Mouse (Mus musculus): ENCODE data around the gene Cspg4.
"Not testable (repeated sequence)": the region's sequence is repeated elsewhere in the genome, so short reads cannot be mapped to it uniquely, and the experiment has no call there.

Cspg4 gene

DNA sequence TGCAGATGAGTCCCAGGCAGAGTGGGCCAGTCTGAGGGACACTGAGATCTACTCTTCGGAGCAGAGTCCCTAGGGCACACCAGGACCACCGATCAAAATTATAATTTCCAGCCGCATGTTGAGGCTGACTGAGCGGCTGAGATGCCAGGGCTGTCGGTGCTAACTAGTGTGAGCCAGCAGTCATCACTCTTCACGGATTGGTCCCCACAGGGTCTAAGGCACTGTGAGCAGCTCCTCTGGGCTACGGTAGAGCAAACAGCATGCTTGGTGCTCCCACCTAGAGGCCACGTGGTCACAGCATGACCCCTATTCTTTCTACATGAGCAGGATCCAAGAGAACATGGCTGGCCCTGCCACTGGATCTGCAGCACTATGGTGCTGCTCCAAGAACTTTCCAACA, 28.5 kb downstream of the Cspg4 start:
- DNase-seq, result no peak

DNA sequence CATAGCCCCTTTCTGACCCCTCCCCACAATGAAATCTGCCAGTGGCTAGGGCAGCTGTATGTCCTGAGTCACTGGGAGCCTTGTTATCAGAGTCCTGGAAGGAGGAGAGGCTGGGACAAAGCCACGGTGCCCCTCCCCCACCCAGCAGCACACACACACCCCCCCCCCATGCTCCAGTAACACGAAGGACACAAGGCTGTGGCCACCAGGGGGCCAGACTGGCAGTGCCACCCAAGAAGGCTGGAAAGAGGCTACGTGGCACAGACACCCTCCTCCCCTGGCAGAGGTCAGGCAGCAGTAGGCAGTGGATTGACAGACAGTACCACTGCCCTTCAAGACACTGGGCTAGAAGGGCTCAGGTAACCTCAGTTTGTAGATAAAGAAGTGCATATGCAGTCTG, 29.2 kb downstream of the Cspg4 start:
- DNase-seq, result peak in 1 of 2 experiments; percentile 50

DNA sequence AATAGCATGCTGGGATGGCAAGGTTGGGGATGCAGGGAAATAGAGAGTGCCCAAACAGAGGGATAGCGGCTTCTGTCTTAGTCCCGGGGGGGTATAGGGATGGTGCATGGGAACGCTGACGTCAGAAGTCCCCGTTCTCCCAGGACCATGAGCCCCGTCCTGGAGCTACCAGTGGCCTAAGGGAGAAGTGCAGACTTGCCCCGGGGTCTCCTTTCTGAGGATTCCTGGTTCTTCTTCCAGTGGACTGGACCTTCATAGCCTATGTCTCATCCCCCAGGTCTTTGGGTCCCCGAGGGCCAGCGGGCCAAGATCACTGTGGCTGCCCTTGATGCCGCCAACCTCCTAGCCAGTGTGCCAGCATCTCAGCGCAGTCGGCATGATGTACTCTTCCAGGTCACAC, 31.9 kb downstream of the Cspg4 start:
- no peak for DNase-seq

DNA sequence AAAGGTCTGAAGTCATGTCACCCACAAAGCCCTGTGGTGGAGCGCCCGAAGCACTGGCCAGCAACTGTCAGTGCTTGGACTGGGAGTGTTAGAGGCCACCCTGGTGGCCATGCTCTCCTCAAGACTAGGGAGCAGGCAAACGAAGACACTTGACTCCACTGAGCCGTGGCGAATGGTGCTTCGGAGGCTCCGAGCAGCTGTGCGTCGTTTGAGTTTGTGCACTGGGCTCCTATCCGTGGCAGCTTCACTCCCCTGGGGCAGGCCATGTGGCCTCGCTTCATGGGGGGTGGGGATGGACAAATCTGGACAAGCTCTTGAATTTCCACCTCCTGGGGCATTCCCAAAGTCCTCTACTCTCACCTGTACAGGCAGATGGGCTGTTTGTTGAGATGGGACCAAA, 34.6 kb downstream of the Cspg4 start:
- DNase-seq, result no peak

DNA sequence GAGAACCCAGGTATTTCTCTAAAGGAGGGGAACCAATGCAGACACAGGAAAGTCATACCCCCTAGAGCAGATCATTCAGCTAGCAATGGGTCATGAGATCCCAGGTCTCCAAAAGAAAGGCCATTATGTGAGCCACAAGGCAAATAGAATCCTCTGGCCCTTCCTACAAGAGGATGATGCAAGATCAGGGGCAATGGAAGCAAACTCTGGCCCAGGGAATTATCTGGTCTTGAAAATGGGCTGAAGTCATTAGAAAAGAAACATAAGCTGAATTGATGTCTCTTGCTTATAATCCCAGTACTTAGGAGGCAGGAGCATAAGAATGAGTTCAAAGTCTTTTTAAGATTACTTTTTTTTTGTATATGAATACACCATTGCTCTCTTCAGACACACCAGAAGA, 35.2 kb downstream of the Cspg4 start:
- no peak for DNase-seq

DNA sequence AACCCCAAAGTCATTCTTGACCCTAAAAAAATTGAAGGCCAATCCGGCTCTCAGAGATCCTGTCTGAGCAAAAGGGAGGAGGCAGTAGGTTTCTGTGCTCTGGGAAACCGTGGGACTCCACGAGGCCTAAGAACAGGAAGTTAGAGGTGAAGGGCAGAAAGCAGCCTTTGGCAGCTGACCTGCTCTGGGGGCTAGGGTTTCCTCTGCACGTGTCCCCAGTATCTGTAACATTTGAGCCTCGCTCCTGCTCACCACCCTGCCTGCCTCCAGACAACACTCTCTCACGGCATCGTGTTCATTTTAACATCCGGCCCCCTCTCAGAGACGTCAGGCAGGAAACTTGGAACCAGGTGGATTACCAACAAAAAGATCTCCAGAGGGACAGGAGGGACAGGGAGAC, 35.7 kb downstream of the Cspg4 start:
- no peak for DNase-seq

DNA sequence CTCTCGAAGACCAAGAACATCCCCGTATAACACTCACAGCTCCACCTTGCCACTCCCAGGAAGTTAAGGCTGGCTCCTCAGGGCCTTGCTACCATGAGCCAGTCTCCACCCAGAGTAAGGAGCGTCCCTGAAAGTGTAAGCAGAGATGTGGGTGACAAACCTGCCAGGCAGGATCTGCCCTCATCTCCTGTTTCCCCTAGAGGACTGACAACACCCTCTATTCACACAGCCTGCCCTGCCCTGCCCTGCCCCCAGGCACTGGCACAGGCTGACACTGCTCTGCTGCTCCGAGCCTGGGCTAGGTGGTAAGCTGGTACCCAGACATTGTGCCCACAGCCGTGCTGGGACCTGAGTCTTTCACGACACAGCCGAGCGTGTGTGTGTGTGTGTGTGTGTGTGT, 36.4 kb downstream of the Cspg4 start:
- DNase-seq, result peak; percentile 61 to 75

DNA sequence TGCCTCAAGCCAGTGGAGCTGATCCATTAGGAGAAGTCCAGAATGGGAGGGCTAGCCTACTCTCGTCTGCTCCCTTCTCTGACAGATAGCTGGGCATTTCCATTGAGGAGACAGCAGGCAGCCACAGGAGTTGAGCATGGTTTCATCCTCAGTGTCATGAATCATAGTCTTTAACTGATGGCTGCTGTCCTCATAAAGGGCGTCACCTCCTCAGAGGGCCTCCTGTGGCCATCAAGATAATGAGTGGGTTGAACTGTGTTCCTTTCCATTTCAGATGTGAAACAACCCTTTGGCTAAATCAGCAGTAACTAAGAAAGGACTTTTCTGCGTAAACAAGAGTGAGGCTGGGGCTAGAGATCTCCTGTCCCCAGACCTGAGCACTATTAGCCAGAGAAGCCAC, 38.8 kb downstream of the Cspg4 start:
- no peak for DNase-seq

DNA sequence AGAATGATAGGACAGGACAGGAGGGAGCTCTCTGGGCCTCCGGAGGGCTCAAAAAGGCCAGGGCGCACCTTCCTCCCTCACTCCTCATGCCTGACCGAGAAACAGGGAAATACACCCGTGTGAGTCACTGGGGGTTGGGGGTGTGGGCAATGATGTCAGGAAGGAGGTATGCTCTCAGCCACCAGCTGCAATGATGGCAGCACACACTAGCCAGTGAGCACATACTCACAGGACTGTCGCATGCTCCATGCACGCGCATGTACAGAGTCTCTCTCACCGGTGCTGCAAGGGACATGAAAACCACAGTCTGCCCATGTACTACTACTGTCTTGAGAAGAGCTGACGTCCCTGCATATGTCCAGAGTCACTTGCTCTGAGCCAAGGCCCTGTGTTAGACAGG, 42.7 kb downstream of the Cspg4 start:
- no peak for DNase-seq

DNA sequence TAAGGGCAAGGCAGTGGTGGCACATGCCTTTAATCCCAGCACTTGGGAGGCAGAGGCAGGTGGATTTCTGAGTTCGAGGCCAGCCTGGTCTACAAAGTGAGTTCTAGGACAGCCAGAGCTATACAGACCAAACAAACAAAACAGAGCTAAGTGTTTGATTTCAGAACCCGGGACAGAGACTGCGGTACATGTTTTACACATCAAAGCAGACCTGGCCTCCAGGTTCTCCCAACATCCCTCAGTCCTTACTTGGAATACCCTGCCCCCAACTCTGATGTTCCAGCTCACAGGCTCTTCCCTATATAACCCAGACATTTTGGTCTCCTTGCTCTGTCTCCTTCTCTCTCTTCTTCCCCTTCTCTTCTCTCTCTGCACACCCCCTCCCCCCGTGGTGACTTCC, 45.2 kb downstream of the Cspg4 start:
- DNase-seq, result not testable (repeated sequence)

DNA sequence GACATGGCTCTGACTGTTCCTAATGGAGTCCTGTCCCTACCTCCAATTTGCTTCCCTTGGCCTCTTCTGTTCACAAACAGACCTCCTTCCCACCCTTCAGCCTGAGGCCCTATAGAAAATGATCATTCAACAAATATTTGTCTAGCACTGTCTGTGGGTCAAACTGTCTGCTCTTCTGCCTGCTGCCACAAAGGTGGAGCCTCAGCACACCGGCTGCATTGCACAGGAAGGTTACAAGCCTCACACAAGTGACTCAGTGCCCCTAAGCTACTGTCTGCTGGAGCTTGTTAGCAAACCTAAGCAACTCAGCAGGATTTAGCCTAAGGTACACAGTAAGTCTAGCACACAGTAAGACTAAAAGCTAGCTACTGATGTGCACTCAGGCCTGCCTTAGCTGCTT, 46.2 kb downstream of the Cspg4 start:
- DNase-seq, result no peak

DNA sequence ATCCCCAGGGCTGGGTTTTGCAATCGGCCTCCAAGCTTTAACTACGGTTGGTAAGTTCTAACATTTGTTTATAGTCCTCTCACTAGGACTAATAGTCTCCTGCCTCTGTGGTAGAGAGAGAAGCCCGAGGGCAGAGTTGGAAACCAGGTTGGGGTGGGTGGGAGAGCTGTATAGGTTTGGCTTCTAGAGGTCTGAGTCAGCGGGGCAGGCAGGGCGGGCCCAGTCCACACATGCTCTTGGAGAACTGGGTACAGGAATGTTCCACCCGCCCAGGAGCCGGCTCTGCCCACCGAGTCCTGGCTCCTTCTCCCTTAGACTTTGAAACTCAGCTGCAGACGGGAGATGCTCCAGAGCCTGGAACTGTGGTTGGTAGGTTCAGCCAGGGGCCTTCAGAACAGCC, 49.2 kb downstream of the Cspg4 start:
- peak in 1 of 2 experiments; percentile 28 for DNase-seq

DNA sequence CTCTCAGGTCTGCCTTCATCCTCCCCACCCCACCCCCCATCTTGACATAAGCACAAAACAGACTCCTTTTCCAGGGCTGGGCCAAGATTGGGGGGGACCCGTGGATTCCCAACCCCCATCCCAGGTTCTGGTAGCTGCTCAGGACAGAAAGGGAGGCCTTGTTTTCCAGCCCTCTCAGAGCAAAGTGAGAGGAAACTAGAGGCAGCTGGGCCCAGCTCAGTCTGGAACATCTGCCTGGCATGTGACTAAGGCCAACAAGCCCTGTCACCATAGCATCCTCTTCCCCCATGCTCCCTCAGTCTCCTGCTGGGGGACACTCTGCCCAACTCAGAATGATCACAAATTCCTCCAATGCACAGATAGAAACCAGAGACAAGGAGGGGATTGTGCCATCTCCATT, 50.3 kb downstream of the Cspg4 start:
- no peak for DNase-seq

DNA sequence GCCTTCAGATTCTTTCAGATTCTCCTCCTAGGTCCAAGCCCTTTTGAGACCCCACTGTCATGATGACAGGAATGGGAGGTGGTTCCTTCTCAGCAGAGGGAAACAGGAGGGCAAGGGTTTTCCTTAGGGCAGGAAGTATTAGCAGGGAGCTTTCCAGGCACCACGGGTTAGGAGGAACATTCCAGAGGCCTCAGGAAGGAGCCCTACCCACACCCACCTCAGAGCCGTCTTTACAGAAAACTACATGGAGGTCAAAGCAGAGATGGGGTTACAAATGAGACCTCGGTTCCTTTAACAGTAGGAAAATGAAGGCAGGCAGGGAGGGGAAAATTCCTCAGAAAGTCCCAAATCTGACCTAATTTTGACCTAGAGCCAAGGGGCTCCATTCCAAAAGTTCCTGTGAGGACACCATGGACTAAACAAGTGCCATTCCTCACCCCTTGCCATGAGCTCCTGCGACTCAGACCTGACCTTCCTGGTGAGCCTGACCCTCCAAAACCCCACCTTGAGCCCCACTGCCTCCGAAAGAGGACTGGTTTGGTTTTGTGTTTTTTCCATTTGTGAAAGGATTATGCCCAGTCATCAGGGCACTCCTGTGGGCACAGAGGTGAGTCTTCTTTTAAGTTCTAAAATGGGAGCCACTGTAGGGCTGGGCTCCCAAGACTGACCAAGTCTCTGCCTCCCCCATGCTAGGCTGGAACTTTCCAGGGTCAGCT, 51.0 kb downstream of the Cspg4 start:
- peak in 1 of 2 experiments; percentile 40 for DNase-seq

DNA sequence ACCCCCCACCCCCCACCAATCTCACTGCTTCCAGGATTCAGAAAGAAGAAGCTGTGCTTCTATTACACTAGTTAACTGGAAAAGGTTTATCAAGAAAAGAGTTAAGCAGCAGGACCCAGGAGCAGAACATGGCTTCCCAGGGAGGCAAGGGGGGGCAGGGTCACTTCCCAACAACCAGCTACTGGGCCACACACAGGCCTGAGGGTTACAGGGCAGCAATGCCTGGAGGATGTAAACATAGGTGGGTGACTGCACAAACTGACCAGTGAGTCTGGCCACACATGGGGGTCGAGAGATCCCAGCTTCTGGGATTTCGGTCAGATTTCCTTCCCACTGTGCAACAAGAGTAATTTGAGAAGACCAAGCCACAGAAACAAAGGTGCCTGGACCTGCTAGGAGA, 52.3 kb downstream of the Cspg4 start:
- DNase-seq, result no peak

DNA sequence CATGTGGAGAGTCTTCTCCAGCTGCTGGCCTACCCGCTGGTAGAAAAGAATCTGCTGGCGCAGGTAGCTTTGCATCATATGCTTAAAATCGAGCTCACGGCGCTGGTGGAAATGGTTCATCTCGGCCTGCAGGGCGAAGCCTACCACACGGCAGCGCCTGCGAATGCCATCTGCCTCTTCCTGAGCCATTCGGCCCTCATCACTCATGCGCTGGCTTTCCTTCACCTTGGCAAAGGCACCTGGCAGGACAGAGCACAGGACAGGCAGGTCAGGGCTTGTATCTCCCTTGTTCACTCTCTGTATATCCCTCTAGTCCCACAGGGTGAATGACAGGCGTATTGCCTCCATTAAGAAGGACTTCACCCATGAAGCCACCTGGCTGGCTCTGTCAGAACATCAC, 53.6 kb downstream of the Cspg4 start:
- no peak for DNase-seq

DNA sequence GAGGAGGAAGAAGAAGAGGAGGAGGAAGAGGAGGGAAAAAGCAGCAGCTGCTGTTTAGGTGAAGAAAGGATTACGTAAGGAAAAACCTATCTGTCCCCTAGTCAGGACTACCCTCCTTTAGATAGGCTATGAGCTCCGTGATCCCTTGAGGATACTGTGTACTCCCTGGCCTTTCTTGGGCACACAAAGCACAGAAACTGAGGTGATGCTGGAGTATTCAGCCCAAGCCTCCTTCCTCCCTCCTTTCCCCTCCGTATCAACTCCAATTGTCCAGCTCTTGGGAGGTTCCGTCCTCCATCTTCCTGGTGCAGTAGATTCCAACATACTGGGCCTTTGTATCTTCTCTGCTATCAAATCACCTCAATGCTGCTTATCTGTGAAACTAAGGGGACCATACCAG, 57.9 kb downstream of the Cspg4 start:
- no peak for DNase-seq

DNA sequence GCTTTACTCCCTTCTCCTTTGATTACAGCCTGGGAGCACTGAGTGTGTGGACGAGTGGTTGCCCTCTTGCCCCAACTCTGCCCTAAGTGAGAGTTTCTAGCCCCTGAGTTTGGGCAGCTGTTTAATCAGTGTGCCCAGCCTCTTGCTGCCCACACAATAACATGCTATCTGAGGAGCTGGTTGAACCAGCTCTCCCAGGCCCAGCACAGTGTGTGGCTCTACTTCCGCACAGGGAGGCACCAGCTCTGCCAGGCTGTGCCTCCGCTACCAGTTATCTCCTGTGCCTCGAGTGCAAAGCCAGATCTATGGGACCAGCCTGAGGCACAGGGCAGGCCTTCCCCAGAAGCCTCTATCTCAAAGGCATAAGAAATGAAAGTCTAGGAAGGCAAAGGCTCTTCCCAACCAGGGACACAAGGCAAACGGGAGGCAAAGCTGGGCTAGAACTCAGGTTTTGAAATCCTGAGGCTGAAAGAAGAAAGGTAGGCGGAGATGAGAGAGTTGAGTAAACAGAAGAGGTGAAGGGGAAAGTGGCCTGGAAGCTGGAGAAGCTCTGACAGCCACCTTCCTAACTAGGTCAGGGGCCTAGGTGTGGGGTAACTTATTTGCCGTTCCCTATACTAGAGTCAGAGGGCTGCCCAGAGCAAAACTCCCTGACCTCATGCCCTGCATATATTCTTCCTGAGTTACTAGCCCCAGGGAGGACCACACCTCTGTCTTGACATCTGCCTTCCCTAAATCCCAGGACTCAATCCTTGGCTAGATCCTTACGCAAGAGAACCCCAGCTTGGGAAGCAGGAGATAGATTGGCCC, 59.2 kb downstream of the Cspg4 start:
- DNase-seq, result peak; percentile 52 to 65

DNA sequence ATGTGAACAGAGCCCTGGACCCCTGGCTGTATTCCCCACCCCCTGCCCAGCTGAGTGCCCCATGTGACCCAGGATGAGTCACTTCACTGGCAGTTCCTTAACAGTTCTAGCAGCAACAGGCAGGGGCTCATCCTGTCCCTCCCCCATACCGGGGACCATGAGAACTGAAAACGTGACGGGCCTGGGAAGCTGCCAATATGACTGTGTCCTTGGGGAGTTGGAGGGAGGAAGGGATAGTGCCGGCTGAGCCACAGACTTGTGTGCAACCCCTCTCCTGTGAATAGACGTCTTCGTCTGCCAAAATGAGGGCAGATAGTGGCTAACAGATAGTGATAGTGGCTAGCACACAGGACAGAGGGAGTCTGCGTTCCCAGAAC, 59.8 kb downstream of the Cspg4 start:
- DNase-seq, result peak; percentile 86 to 91

DNA sequence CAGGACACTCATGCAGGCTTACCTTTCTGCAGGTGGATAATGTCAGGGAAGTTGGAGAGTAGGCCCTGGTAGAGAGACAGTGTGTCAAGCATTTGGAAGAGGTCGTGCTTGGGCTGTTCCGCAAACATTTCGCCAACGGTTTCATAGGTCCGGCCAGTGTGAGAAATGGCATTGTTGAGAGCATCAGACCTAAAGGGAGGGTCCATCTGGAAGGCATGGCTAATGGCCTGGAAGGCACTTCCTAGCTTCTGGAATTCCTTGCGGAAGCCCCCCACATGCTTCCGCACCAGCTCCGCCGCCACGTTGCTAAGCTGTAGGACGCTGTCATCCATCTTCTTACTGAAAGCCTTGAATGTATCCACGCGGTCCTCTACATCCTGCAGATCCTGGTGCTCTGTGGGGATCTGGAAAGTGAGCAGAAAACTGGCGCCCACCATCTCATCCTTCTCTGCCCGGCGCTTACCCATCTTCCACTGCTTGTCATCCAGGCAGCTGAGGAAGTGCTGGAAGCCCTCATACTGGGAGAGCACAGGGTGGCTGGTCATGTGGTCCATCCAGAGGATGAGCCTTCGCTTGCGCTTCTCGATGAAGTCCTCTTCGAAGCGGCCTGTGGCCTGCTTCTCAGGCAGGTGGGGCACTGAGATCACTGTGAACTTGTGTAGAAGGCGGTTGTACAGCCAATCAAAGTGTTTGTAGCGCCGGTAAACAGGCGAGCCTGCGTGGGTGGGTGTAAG, 60.6 kb downstream of the Cspg4 start:
- DNase-seq, result no peak

DNA sequence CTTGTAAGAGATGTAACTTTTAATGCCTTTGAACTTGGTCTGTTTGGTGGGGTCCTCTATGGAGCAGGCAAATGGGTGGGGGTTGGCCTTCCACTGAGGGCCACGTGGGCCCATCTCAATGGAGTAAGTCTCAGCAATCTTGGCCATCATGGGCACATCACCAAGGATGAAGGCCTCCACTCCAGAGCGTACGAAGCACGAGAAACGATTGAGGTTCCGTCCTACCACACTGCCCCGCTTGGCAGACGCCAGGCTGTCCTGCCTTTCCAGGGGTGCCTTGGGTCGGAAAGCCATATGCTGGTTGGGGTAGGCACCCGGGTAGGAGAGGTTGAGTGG, 61.2 kb downstream of the Cspg4 start:
- no peak for DNase-seq

DNA sequence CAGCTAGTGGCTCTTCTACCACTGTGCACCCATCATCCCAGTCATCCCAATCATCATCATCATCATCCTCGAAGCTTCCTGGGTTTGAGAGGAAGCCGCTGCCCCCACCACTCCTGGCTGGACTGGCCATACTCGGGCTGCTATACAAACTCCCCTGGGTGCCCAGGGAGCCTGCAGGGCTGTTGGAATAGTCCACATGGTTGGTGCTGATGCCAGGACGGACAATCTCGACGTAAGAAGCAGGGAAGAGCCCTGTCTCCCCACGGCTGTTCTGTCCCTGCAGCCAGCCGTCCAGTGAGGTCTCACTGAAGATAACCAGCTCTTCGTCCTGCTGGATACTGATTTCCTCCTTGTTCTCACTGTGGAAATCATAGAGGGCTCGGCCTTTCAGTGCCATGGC, 61.6 kb downstream of the Cspg4 start:
- DNase-seq, result no peak

DNA sequence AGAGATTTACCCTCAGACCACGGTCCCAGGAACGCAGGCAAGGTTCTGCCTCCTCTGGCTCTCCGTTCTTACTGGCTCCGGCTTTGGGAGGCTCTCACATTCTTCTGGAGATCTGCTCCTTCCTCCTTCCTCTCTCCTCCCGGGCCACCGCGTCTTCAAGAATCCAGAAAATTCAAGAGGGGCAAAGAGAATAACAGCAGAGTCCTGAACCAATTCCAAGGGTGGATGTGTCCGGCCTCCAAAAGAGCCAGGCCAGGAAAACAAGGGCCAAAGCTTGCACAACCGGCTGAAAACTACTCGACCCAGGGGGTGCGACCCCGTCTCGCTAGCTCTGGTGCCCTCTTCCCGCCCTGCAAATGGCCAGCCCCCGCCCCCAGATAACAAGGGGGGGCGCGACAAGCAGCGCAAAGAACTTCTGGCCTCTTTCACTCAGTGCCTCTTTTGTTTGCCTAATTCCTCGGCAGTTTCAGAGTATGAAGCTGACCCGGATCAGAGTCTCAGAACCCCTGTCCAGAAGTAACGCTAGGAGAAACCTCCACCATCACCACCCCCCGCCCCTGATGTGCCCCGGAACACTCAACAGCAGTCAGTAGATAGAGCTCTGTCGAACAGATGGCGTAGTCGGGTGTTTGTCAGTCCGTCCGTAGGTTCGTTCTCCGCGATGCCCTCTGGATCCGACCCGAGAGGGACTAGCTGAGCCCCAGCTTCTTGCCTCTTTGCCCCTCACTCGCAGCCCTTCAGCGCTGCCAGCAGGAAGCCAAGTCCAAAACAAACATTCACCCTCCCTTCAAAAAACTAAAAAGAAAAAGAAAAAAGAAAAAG, 62.6 kb downstream of the Cspg4 start:
- DNase-seq, result peak; percentile 73 to 77
